Mouse (Mus musculus) brain, adult 2 months (tissue): ENCODE data around the gene Sult6b2.

Experiments
- DNase-seq: peaks from one replicate; pipeline ENCODE4 v3.0.0; 2011; ENCODE audit warnings: low read depth, low spot score

Sult6b2 gene

GRCm38 (mm10) chr6:142738637-142739036 lies 65.7 kb downstream of the Sult6b2 start:
- DNase-seq: no peak

- DNase-seq: no peak
These were observed 66.1 kb downstream of the Sult6b2 start for GRCm38 (mm10) chr6:142738225-142738624.

DNA sequence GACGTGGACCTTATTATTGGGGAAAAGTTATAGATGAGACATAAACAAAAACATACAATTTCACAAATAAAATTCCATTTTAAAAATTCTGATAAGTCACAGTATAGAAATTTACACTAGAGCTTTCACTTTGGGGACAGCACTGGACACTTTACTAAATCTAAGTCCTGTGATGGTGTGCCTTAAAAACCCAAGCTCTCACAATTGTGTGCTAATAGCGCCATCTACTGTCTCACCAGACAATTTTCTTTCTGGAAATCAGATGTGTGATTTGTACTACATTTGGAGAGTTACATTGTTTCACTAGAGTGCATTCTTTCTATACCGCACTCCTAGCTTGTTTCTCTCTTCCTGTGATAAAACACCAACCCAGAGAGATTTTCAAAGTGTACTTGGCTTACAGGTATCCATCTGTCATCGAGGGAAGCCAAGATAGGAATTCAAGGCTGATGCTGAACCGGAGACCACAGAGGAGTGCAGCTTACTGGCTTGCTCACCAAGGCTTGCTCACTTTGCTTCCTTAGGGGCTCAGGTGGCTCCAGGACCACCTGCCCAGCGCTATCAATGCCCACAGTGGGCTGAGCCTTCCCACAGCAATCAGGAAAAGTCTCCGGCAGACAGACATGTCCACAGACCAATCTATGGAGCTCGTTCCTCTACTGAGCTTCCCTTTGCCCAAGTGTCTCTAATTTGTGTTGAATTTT lies 68.8 kb downstream of the Sult6b2 start:
- peak; percentile 74 for DNase-seq
